Mouse (Mus musculus) cerebellum, adult 9-10 months (tissue): ENCODE data around the gene Nadk.

Source experiments
- DNase-seq: peaks from one replicate; pipeline ENCODE4 v3.0.0; 2022

The Nadk gene

GRCm38 (mm10) chr4:155561661-155562442, at the start of gene Nadk:
Gene Nadk (plus strand): TSS chr4:155562378.
- DNase-seq: peak; percentile 66

- DNase-seq: no peak
These were observed 47.4 kb upstream of the Nadk start for GRCm38 (mm10) chr4:155514810-155515209.

GRCm38 (mm10) chr4:155517948-155518517, 44.1 kb upstream of the Nadk start:
- DNase-seq: no peak

GRCm38 (mm10) chr4:155522327-155522726, 39.9 kb upstream of the Nadk start:
- no peak for DNase-seq

- no peak for DNase-seq
These were observed 36.4 kb upstream of the Nadk start for GRCm38 (mm10) chr4:155525751-155526150.

- DNase-seq: no peak
These were observed 32.9 kb upstream of the Nadk start for GRCm38 (mm10) chr4:155529294-155529693.

GRCm38 (mm10) chr4:155549993-155550392, 12.2 kb upstream of the Nadk start:
- DNase-seq: no peak

GRCm38 (mm10) chr4:155550446-155550845, 11.7 kb upstream of the Nadk start:
- no peak for DNase-seq

GRCm38 (mm10) chr4:155551073-155551472, 11.1 kb upstream of the Nadk start:
- no peak for DNase-seq

- DNase-seq: peak; percentile 78
These were observed 9.2 kb upstream of the Nadk start for GRCm38 (mm10) chr4:155552917-155553532.

GRCm38 (mm10) chr4:155554880-155555279, 7.3 kb upstream of the Nadk start:
- no peak for DNase-seq

GRCm38 (mm10) chr4:155555464-155555863, 6.7 kb upstream of the Nadk start:
- no peak for DNase-seq

- no peak for DNase-seq
These were observed 2.7 kb upstream of the Nadk start for GRCm38 (mm10) chr4:155559454-155559853.

GRCm38 (mm10) chr4:155560932-155561331, 1.2 kb upstream of the Nadk start:
- no peak for DNase-seq

GRCm38 (mm10) chr4:155562725-155563399, 684 bp downstream of the Nadk start:
- DNase-seq: peak; percentile 81

- peak; percentile 96 for DNase-seq
These were observed 1.4 kb downstream of the Nadk start for GRCm38 (mm10) chr4:155563400-155564231.

GRCm38 (mm10) chr4:155564315-155565069, 2.3 kb downstream of the Nadk start:
- peak; percentile 60 for DNase-seq

GRCm38 (mm10) chr4:155566555-155566954, 4.4 kb downstream of the Nadk start:
- no peak for DNase-seq

- DNase-seq: peak; percentile 64
These were observed 6.0 kb downstream of the Nadk start for GRCm38 (mm10) chr4:155568170-155568569.

- DNase-seq: no peak
These were observed 6.6 kb downstream of the Nadk start for GRCm38 (mm10) chr4:155568632-155569370.

GRCm38 (mm10) chr4:155569818-155570217, 7.6 kb downstream of the Nadk start:
- no peak for DNase-seq
